Comparison of ENCODE assay signal across 8 mouse cellular contexts in genomic region chr10:19711551-19712171, GRCm38 (mm10). TPM values are rescaled to one million over a fixed set of nuclear protein-coding genes. Genes with fewer than 3 reads are reported as not detected.
DNase-seq lines count a peak whose midpoint lies in the region; ATAC-seq and TF ChIP-seq lines count a peak whose summit lies in the region.

No protein-coding gene starts in this region.

- no peaks in the 10 kb centered on the region for H3K36me3 ChIP-seq in liver, adult 2 months (ENCODE audit: control insufficient read depth, insufficient read depth, low read length)
- H3K36me3 ChIP-seq in forebrain, embryonic 13.5 days (ENCODE audit: poor library complexity, severe bottlenecking): no peaks in the 10 kb centered on the region
- H3K36me3 ChIP-seq in midbrain, postnatal 0 days (ENCODE audit: insufficient read depth, low read length): no peaks in the 10 kb centered on the region

- H3K4me3 ChIP-seq in liver, adult 2 months (ENCODE audit: insufficient read depth, low read depth, low read length): no peak overlapping the region
- no peak overlapping the region for H3K4me3 ChIP-seq in forebrain, embryonic 13.5 days
- no peak overlapping the region for H3K4me3 ChIP-seq in midbrain, postnatal 0 days (ENCODE audit: low read depth, low read length)

- peak overlapping the region; percentile 89 for H3K4me2 ChIP-seq in forebrain, embryonic 13.5 days
- H3K4me2 ChIP-seq in midbrain, postnatal 0 days (ENCODE audit: low read depth, low read length, poor library complexity, severe bottlenecking): peak overlapping the region; percentile 83

- H3K9ac ChIP-seq in liver, adult 2 months (ENCODE audit: low read depth, low read length): no peak overlapping the region
- H3K9ac ChIP-seq in forebrain, embryonic 13.5 days: no peak overlapping the region
- no peak overlapping the region for H3K9ac ChIP-seq in midbrain, postnatal 0 days (replicated peaks; ENCODE audit: low read length, poor library complexity, severe bottlenecking)

- TF ChIP-seq CTCF in liver, adult 2 months (IDR thresholded peaks at IDR 0.05; ENCODE audit: low read depth, low read length): peak; percentile 28; the same call in 1 of the 2 replicates
- TF ChIP-seq CTCF in midbrain, postnatal 0 days (IDR thresholded peaks at IDR 0.05): peak; percentile 54

- no peaks in the 10 kb centered on the region for H3K79me2 ChIP-seq in liver, adult 2 months (ENCODE audit: control insufficient read depth, insufficient read depth, low read length)

- peaks cover 9% of the 10 kb centered on the region; the same call in 1 of the 2 replicates for H3K27me3 ChIP-seq in liver, adult 2 months (ENCODE audit: control insufficient read depth, insufficient read depth, low read length)
- peaks cover 25% of the 10 kb centered on the region for H3K27me3 ChIP-seq in forebrain, embryonic 13.5 days
- peaks cover 8% of the 10 kb centered on the region for H3K27me3 ChIP-seq in midbrain, postnatal 0 days (ENCODE audit: insufficient read depth, low read length)

- ATAC-seq in forebrain, embryonic 13.5 days: no peak
- no peak for ATAC-seq in midbrain, postnatal 0 days (ENCODE audit: low FRiP score)
- no peak; the same call in 1 of the 2 replicates for ATAC-seq in megakaryocyte progenitor cell, adult 5-6 weeks (replicated peaks; ENCODE audit: poor library complexity)

- H3K27ac ChIP-seq in liver, adult 2 months (replicated peaks; ENCODE audit: insufficient read depth, low read depth, low read length): no peak overlapping the region
- no peak overlapping the region for H3K27ac ChIP-seq in forebrain, embryonic 13.5 days
- H3K27ac ChIP-seq in midbrain, postnatal 0 days (ENCODE audit: low read depth, low read length): no peak overlapping the region

- 48% methylated on average over 7 of the region's 7 CpGs for WGBS in liver, adult 2 months
- WGBS in forebrain, embryonic 13.5 days: 35% methylated on average over 7 of the region's 7 CpGs
- 39% methylated on average over 7 of the region's 7 CpGs for WGBS in midbrain, postnatal 0 days

- no peaks in the 10 kb centered on the region for H3K9me3 ChIP-seq in forebrain, embryonic 13.5 days (replicated peaks)
- no peaks in the 10 kb centered on the region for H3K9me3 ChIP-seq in midbrain, postnatal 0 days (ENCODE audit: low read length)

- TF ChIP-seq POLR2A in liver, adult 2 months (IDR thresholded peaks at IDR 0.05; ENCODE audit: extremely low read depth, insufficient read depth, low read length): no peak

- DNase-seq in cerebellum, postnatal 14 days: peak; percentile 34 to 67
- DNase-seq in cerebellum, adult 9-10 months: no peak
- DNase-seq in liver, adult 2 months (ENCODE audit: extremely low read depth, low read depth, low spot score): no peak
- DNase-seq in liver: no peak
- no peak for DNase-seq in midbrain, postnatal 0 days (ENCODE audit: low spot score)
- no peak for DNase-seq in lung, postnatal 25 days (ENCODE audit: low spot score)

- H3K4me1 ChIP-seq in liver, adult 2 months (ENCODE audit: control insufficient read depth, insufficient read depth, low read length): no peaks in the 10 kb centered on the region
- peaks cover 11% of the 10 kb centered on the region for H3K4me1 ChIP-seq in forebrain, embryonic 13.5 days
- 0 out of 2 replicates have a peak, but pooled peaks cover 3% of the 10 kb centered on the region for H3K4me1 ChIP-seq in midbrain, postnatal 0 days (ENCODE audit: insufficient read depth, low read length)

RNA-seq across cellular contexts. Expression of gene Il20ra, which starts 0.7 kb away (rescaled TPM):
- total RNA-seq in liver, adult 2 months (2014; rRNA removed): not detected in 2 replicates
- not detected in 2 replicates for polyA plus RNA-seq in liver, adult 2 months (2012; rRNA removed)
- polyA plus RNA-seq in forebrain, embryonic 13.5 days (2015; fragmentation: Nextera tagmentation; extraction: Ambion mirVana): 0.08 TPM in 1 of 2 replicates, not detected in the other
- 0.42 and 0.44 TPM in 2 replicates for total RNA-seq in midbrain, postnatal 0 days (2014; rRNA removed)
- polyA plus RNA-seq in midbrain, postnatal 0 days (2015; fragmentation: Nextera tagmentation; extraction: Ambion mirVana): 0.21 and 0.55 TPM in 2 replicates
- total RNA-seq in megakaryocyte progenitor cell, adult 5-6 weeks (2015): 0.25 TPM in 1 of 2 replicates, not detected in the other
- total RNA-seq in megakaryocyte progenitor cell, adult 5-6 weeks (2017): 0.14 and 0.67 TPM in 2 replicates

Comparison
In these comparisons a context has a peak if more than half of its experiments do, and no peak if none do; other contexts are left out.
1. DNase-seq: peak in cerebellum, postnatal 14 days (2 of 2); none in cerebellum, adult 9-10 months (single experiment), liver, adult 2 months (single experiment), liver (single experiment), midbrain, postnatal 0 days (single experiment) and lung, postnatal 25 days (single experiment).